Mouse (Mus musculus) liver, postnatal 0 days (tissue): ENCODE measurements around the gene Ccdc83. TPM values are rescaled to one million over a fixed set of nuclear protein-coding genes. Genes with fewer than 3 reads are reported as not detected.

Source experiments
- ATAC-seq: fragments of 200-750 bp; cut with Nextera tagmentation; 2 replicates; pipeline ENCODE4 v1.8.0; 2017; ENCODE audit warnings: mild to moderate bottlenecking, moderate library complexity
- DNase-seq: peaks from one replicate; pipeline ENCODE4 v3.0.0-alpha.2; 2016
- H3K27ac ChIP-seq: fragments of 300-500 bp; sonication (generic); 2 replicates; pipeline ENCODE4 v1.5.1; 2014; ENCODE audit warnings: antibody characterized with exemption, moderate library complexity, mild to moderate bottlenecking, low read depth
- H3K27me3 ChIP-seq: fragments of 300-500 bp; sonication (generic); 2 replicates; pipeline ENCODE4 v1.6.1; 2014; ENCODE audit warnings: low read length, control low read depth, mixed read lengths; ENCODE audit not compliant: insufficient read depth
- H3K36me3 ChIP-seq: fragments of 300-500 bp; sonication (generic); replicated peaks from 2 replicates; pipeline ENCODE4 v1.6.1; 2014; ENCODE audit warnings: mild to moderate bottlenecking, control low read depth, low read length, moderate library complexity, mixed read lengths; ENCODE audit not compliant: insufficient read depth
- H3K4me1 ChIP-seq: fragments of 300-500 bp; sonication (generic); 2 replicates; pipeline ENCODE4 v1.6.1; 2014; ENCODE audit warnings: antibody characterized with exemption, mild to moderate bottlenecking, control low read depth; ENCODE audit not compliant: insufficient read depth
- H3K4me2 ChIP-seq: fragments of 300-500 bp; sonication (generic); 2 replicates; pipeline ENCODE4 v1.6.1; 2014; ENCODE audit warnings: low read depth, mild to moderate bottlenecking, low read length, moderate library complexity, mixed read lengths
- H3K4me3 ChIP-seq: fragments of 300-500 bp; sonication (generic); 2 replicates; pipeline ENCODE4 v1.5.1; 2014; ENCODE audit warnings: low read depth, low read length
- H3K9ac ChIP-seq: fragments of 300-500 bp; sonication (generic); replicated peaks from 2 replicates; pipeline ENCODE4 v1.6.1; 2014; ENCODE audit warnings: mild to moderate bottlenecking, moderate library complexity
- H3K9me3 ChIP-seq: fragments of 300-500 bp; sonication (generic); 2 replicates; pipeline ENCODE4 v1.6.1; 2016; ENCODE audit warnings: mild to moderate bottlenecking, control low read depth, low read length, mixed read lengths
- CTCF ChIP-seq: sonication (generic); IDR thresholded peaks from 2 replicates; pipeline ENCODE4 v1.5.1; 2016; ENCODE audit warnings: antibody characterized with exemption, low read depth
- EP300 ChIP-seq: IDR thresholded peaks from 2 replicates; pipeline ENCODE4 v1.6.1; 2016; ENCODE audit warnings: antibody characterized with exemption, low read depth, mild to moderate bottlenecking
- WGBS: fragments of 180-500 bp; shearing (Covaris S2); extraction: QIAGEN DNeasy Blood & Tissue Kit; methylation state at CpG from one replicate; pipeline ENCODE4 v1.1.7; 2014; ENCODE audit not compliant: insufficient replicate concordance; 5-methylcytosine and 5-hydroxymethylcytosine counted together
- polyA plus RNA-seq: library from polyadenylated mRNA; unstranded; fragments of >200 nt; fragmentation: Nextera tagmentation; extraction: Ambion mirVana; gene quantifications from 2 replicates; pipeline ENCODE4 v1.2.1, GENCODE M21; 2015

Gene Ccdc83
- polyA plus RNA-seq, 1 experiment from 2014 or later: not detected

DNA sequence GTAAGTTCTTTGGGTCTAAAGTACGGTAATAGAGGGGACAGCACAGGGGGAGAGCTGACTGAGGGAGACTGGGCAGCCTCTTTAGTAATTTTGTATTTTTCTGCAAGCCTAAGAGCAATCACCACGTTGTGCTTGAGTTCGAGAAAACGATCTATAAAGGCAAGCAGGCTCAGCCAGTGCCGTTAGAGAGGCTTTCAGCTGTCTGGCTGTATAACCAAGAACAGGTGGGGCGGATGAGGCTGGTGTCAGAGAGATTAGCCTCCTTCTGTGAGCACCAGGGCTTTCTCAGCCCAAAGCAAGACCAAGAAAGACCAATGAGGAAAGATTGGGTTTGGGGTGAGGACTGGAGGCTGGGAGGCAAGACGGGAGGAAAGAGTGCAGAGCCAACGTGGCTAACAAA, 15.3 kb upstream of the Ccdc83 start:
- no peaks in the 10 kb centered on the region for H3K36me3 ChIP-seq
- no peak overlapping the region for H3K27ac ChIP-seq
- no peak overlapping the region for H3K9ac ChIP-seq
- no peak overlapping the region for H3K4me3 ChIP-seq
- DNase-seq (peak; percentile 10), ATAC-seq (no peak)
- no peak overlapping the region for H3K4me2 ChIP-seq
- no peak for TF ChIP-seq EP300
- no peak for TF ChIP-seq CTCF
- WGBS: 53% methylated on average over 8 of the region's 8 CpGs
- no peaks in the 10 kb centered on the region for H3K27me3 ChIP-seq
- no peaks in the 10 kb centered on the region for H3K4me1 ChIP-seq
- H3K9me3 ChIP-seq: no peaks in the 10 kb centered on the region

DNA sequence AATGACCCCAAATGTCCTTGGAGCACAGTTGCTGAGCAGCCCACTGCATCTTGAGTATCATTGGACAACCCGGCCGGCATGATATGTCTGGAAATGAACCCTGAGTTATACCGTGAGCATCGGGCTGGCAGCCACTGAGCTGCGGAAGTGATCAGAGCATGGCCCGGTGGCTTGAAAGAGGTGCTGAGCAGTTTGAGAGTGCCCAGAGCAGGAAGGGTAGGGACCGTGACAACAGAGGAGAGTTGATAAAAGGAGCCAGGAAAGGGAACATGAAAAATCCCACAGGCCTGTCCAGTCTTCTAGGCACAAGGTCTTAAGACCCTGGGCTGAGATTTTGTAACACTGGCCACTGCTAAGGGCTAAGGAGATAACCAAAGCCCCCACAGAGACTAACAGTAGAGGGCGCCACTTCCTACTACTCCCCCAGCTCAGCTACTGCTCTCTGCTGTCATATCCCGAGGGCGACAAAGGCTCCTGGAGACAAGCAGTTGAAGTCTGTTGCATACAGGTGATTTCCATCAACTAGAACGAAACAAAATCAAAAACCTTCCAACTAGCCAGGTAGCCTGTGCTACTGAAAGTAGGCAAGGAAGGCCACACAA, 14.8 kb upstream of the Ccdc83 start:
- no peak overlapping the region for H3K27ac ChIP-seq
- no peaks in the 10 kb centered on the region for H3K9me3 ChIP-seq
- TF ChIP-seq EP300 (no peak), CTCF (peak; percentile 59)
- H3K9ac ChIP-seq: no peak overlapping the region
- no peaks in the 10 kb centered on the region for H3K36me3 ChIP-seq
- no peak overlapping the region for H3K4me3 ChIP-seq
- ATAC-seq (no peak), DNase-seq (peak; percentile 58)
- 60% methylated on average over 11 of the region's 11 CpGs for WGBS
- H3K27me3 ChIP-seq: no peaks in the 10 kb centered on the region
- no peak overlapping the region for H3K4me2 ChIP-seq
- H3K4me1 ChIP-seq: no peaks in the 10 kb centered on the region

DNA sequence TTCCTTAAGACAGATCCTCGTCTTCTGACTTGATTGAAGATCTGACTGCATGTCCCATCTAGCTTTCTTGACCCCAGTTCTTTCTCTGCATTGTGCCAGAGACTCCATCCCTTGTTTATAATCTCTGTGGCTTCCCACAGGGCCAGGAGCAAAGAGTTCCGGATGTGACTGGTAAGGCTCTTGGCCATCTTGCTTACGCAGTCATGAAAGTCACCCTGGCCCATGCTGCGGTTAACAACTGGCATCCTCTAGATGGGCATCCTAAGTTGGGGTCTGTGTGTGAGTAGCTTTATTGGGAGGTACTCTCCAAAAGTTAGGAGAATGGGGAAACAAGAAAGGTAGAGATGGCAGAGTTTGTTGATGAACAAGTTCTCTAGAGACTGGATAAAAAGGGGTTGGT, 13.6 kb upstream of the Ccdc83 start:
- Histone ChIP-seq H3K4me3 (no peak overlapping the region), H3K4me2 (no peak overlapping the region), H3K4me1 (no peaks in the 10 kb centered on the region), H3K36me3 (no peaks in the 10 kb centered on the region), H3K9ac (no peak overlapping the region), H3K27me3 (no peaks in the 10 kb centered on the region), H3K9me3 (no peaks in the 10 kb centered on the region), H3K27ac (no peak overlapping the region)
- WGBS: 79% methylated on average over 4 of the region's 4 CpGs
- no peak for ATAC-seq
- peak; percentile 6 for DNase-seq
- no peak for TF ChIP-seq CTCF
- no peak for TF ChIP-seq EP300

DNA sequence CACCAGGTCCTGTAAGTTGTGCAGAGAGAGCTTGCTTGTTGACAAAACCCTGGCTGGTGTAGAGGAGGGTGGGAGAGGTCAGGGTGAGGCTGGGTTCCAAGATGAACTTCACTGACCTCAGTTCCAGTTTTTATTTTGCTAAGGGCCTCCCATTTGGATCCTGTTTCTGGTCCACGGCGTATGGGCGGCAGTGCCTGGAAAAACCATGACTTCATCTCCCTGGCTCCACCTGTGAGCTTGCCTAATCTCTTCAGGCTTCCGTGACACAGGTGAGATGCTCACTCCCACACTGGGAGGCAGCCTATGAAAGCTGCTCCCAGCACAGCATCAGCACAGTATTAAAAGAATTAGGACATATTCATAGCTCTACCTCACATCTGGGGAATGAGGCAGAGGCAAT, 12.2 kb upstream of the Ccdc83 start:
- peak; percentile 11 for DNase-seq
- H3K4me3 ChIP-seq: no peak overlapping the region
- no peak overlapping the region for H3K9ac ChIP-seq
- no peaks in the 10 kb centered on the region for H3K36me3 ChIP-seq
- ATAC-seq: peak; percentile 74
- no peak for TF ChIP-seq EP300
- TF ChIP-seq CTCF: no peak
- H3K27ac ChIP-seq: no peak overlapping the region
- H3K4me1 ChIP-seq: no peaks in the 10 kb centered on the region
- no peak overlapping the region for H3K4me2 ChIP-seq
- 58% methylated on average over 4 of the region's 4 CpGs for WGBS
- H3K9me3 ChIP-seq: no peaks in the 10 kb centered on the region
- H3K27me3 ChIP-seq: no peaks in the 10 kb centered on the region

- WGBS: 52% methylated on average over 3 of the region's 3 CpGs
- no peaks in the 10 kb centered on the region for H3K9me3 ChIP-seq
- peak; percentile 46; the same call in 1 of the 2 replicates for ATAC-seq
- no peak for DNase-seq
- H3K4me3 ChIP-seq: no peak overlapping the region
- H3K4me2 ChIP-seq: no peak overlapping the region
- H3K9ac ChIP-seq: no peak overlapping the region
- TF ChIP-seq CTCF (no peak), EP300 (no peak)
- no peaks in the 10 kb centered on the region for H3K4me1 ChIP-seq
- no peaks in the 10 kb centered on the region for H3K36me3 ChIP-seq
- H3K27me3 ChIP-seq: no peaks in the 10 kb centered on the region
- H3K27ac ChIP-seq: no peak overlapping the region
Measured at GRCm38 (mm10) chr7:90277246-90277645, 11.7 kb upstream of the Ccdc83 start.

DNA sequence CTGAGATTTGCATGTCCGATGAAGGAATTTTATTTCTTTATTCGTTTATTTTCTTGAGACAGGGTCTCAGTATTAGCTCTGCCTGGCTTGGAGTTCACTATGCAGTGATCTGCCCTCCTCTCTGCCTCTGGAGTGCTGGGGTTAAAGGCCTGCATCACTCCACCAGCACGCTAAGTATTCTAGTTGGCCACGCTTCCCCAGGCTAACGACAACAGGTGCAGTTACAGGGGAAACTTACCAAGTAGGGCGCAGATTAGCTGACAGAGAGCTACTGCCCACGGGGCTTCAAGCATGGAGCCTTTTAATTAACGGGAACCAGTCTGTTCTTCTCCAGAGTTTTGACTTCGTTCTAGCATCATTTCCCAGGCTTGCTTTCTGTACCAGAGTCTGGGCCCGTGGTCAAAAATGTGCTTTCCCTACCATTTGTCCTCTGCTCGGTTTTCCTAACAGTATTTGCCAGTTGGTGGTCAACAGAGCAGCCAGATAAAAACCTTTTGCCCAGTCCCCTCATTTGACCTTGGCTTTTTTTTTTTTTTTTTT, 9.1 kb upstream of the Ccdc83 start:
- no peak overlapping the region for H3K4me3 ChIP-seq
- no peak overlapping the region for H3K9ac ChIP-seq
- H3K36me3 ChIP-seq: no peaks in the 10 kb centered on the region
- ATAC-seq (no peak), DNase-seq (peak; percentile 2)
- no peaks in the 10 kb centered on the region for H3K9me3 ChIP-seq
- TF ChIP-seq EP300 (no peak), CTCF (no peak)
- H3K27ac ChIP-seq: no peak overlapping the region
- H3K4me1 ChIP-seq: no peaks in the 10 kb centered on the region
- no peaks in the 10 kb centered on the region for H3K27me3 ChIP-seq
- WGBS: 53% methylated on average over 11 of the region's 11 CpGs
- H3K4me2 ChIP-seq: no peak overlapping the region
